Mouse (Mus musculus): ENCODE results near the gene AC170998.1. TPM values are rescaled to one million over a fixed set of nuclear protein-coding genes. Genes with fewer than 3 reads are reported as not detected.
A peak's percentile ranks its signal among the peaks of the same experiment; 100 is the strongest.
"Not testable (repeated sequence)": the region's sequence is repeated elsewhere in the genome, so short reads cannot be mapped to it uniquely, and the experiment has no call there.

AC170998.1 gene
- total RNA-seq, 2 experiments from 2014 or later, result 0.39 to 0.71 TPM

GRCm38 (mm10) chr17:28708989-28709388 is 16.9 kb upstream of the AC170998.1 start:
- peak overlapping the region; percentile 47 for H3K4me3 ChIP-seq
- TF ChIP-seq CTCF (IDR thresholded peaks at IDR 0.05), result no peak
- peak overlapping the region; percentile 84 for H3K27ac ChIP-seq
- intact Hi-C loops (cut with DNase I), result loop anchor here (10.0 kb wide), 1 partner anchor 816 kb away; no protein-coding TSS in a partner anchor
- DNase-seq, result peak; percentile 32

- peak overlapping the region; percentile 84 for H3K27ac ChIP-seq
- H3K4me3 ChIP-seq, result peak overlapping the region; percentile 47
- TF ChIP-seq CTCF (IDR thresholded peaks at IDR 0.05), result no peak
- DNase-seq, result peak; percentile 28
- intact Hi-C loops (cut with DNase I), result loop anchor here (10.0 kb wide), 1 partner anchor 815 kb away; no protein-coding TSS in a partner anchor
These were observed 16.2 kb upstream of the AC170998.1 start for GRCm38 (mm10) chr17:28709552-28710290.

- no peak for TF ChIP-seq CTCF (IDR thresholded peaks at IDR 0.05)
- peak; percentile 11 for DNase-seq
- peak overlapping the region; percentile 84 for H3K27ac ChIP-seq
- H3K4me3 ChIP-seq, result no peak overlapping the region
- intact Hi-C loops (cut with DNase I), result no loop called here
These were observed 15.6 kb upstream of the AC170998.1 start for GRCm38 (mm10) chr17:28710291-28710688.

GRCm38 (mm10) chr17:28711237-28711636 is 14.6 kb upstream of the AC170998.1 start:
- no peak for TF ChIP-seq CTCF (IDR thresholded peaks at IDR 0.05)
- peak; percentile 12 for DNase-seq
- no peak overlapping the region for H3K4me3 ChIP-seq
- intact Hi-C loops (cut with DNase I), result no loop called here
- 0 out of 2 replicates have a peak overlapping the region, but pooled peaks have one; percentile 9 for H3K27ac ChIP-seq

- Histone ChIP-seq H3K4me3 (no peak overlapping the region), H3K27ac (no peak overlapping the region; the same call in 1 of the 2 replicates)
- TF ChIP-seq CTCF (IDR thresholded peaks at IDR 0.05), result no peak
- DNase-seq, result peak; percentile 15
- intact Hi-C loops (cut with DNase I), result no loop called here
These were observed 13.6 kb upstream of the AC170998.1 start for GRCm38 (mm10) chr17:28712305-28712704.

GRCm38 (mm10) chr17:28714006-28714405 is 11.9 kb upstream of the AC170998.1 start:
- Histone ChIP-seq H3K4me3 (no peak overlapping the region), H3K27ac (no peak overlapping the region)
- TF ChIP-seq CTCF (IDR thresholded peaks at IDR 0.05), result peak; percentile 28; the same call in 1 of the 2 replicates
- peak; percentile 9 for DNase-seq
- intact Hi-C loops (cut with DNase I), result no loop called here

- TF ChIP-seq CTCF (IDR thresholded peaks at IDR 0.05), result no peak
- intact Hi-C loops (cut with DNase I), result no loop called here
- peak; percentile 8 for DNase-seq
- Histone ChIP-seq H3K27ac (no peak overlapping the region), H3K4me3 (no peak overlapping the region)
These were observed 9.9 kb upstream of the AC170998.1 start for GRCm38 (mm10) chr17:28715832-28716548.

- peak; percentile 18 for DNase-seq
- Histone ChIP-seq H3K27ac (0 out of 2 replicates have a peak overlapping the region, but pooled peaks have one; percentile 0), H3K4me3 (no peak overlapping the region)
- intact Hi-C loops (cut with DNase I), result no loop called here
- no peak for TF ChIP-seq CTCF (IDR thresholded peaks at IDR 0.05)
These were observed 8.3 kb upstream of the AC170998.1 start for GRCm38 (mm10) chr17:28717535-28717934.

GRCm38 (mm10) chr17:28727511-28727910 is 1.6 kb downstream of the AC170998.1 start:
- intact Hi-C loops (cut with DNase I); H3K27ac ChIP-seq; H3K4me3 ChIP-seq: not testable (repeated sequence)
- peak; percentile 6 for DNase-seq

GRCm38 (mm10) chr17:28735317-28736105 is 9.6 kb downstream of the AC170998.1 start:
- intact Hi-C loops (cut with DNase I), result no loop called here
- H3K27ac ChIP-seq, result no peak overlapping the region
- no peak for DNase-seq

GRCm38 (mm10) chr17:28736486-28736885 is 10.6 kb downstream of the AC170998.1 start:
- DNase-seq, result no peak
- Histone ChIP-seq H3K4me3 (no peak overlapping the region), H3K27ac (no peak overlapping the region)
- intact Hi-C loops (cut with DNase I), result no loop called here
- TF ChIP-seq CTCF (IDR thresholded peaks at IDR 0.05), result no peak

More at GRCm38 (mm10) chr17:28735317-28736105, 9.6 kb downstream of the AC170998.1 start:
- TF ChIP-seq CTCF (IDR thresholded peaks at IDR 0.05), result no peak
- no peak overlapping the region for H3K4me3 ChIP-seq

- intact Hi-C loops (cut with DNase I), result no loop called here
- no peak for DNase-seq
- no peak overlapping the region for H3K27ac ChIP-seq
- TF ChIP-seq CTCF (IDR thresholded peaks at IDR 0.05), result no peak
- no peak overlapping the region for H3K4me3 ChIP-seq
These were observed 12.1 kb downstream of the AC170998.1 start for GRCm38 (mm10) chr17:28737973-28738372.
